Mouse (Mus musculus) hindbrain, postnatal 0 days (tissue): Measurements from ENCODE around the gene Gria2. TPM values are rescaled to one million over a fixed set of nuclear protein-coding genes. Genes with fewer than 3 reads are reported as not detected.

ENCODE experiments used
- ATAC-seq: fragments of 200-750 bp; cut with Nextera tagmentation; 2 replicates; pipeline ENCODE4 v1.8.0; 2017; ENCODE audit warnings: mild to moderate bottlenecking, moderate TSS enrichment, moderate library complexity
- DNase-seq: peaks from one replicate; pipeline ENCODE4 v3.0.0-alpha.2; 2015; ENCODE audit warnings: low spot score
- H3K27ac ChIP-seq: fragments of 300-500 bp; sonication (generic); 2 replicates; pipeline ENCODE4 v1.5.1; 2014; ENCODE audit warnings: mild to moderate bottlenecking
- H3K27me3 ChIP-seq: fragments of 300-500 bp; sonication (generic); 2 replicates; pipeline ENCODE4 v1.6.1; 2014; ENCODE audit warnings: low read length, mixed read lengths; ENCODE audit not compliant: insufficient read depth
- H3K36me3 ChIP-seq: fragments of 300-500 bp; sonication (generic); 2 replicates; pipeline ENCODE4 v1.6.1; 2014; ENCODE audit warnings: low read length, mixed read lengths; ENCODE audit not compliant: insufficient read depth
- H3K4me1 ChIP-seq: fragments of 300-500 bp; sonication (generic); 2 replicates; pipeline ENCODE4 v1.6.1; 2014; ENCODE audit warnings: antibody characterized with exemption, low read length, mixed read lengths; ENCODE audit not compliant: insufficient read depth
- H3K4me2 ChIP-seq: fragments of 300-500 bp; sonication (generic); 2 replicates; pipeline ENCODE4 v1.6.1; 2014; ENCODE audit warnings: low read depth, mild to moderate bottlenecking, low read length, moderate library complexity, mixed read lengths
- H3K4me3 ChIP-seq: fragments of 300-500 bp; sonication (generic); 2 replicates; pipeline ENCODE4 v1.5.1; 2014; ENCODE audit warnings: low read length
- H3K9ac ChIP-seq: fragments of 300-500 bp; sonication (generic); replicated peaks from 2 replicates; pipeline ENCODE4 v1.6.1; 2014; ENCODE audit warnings: mild to moderate bottlenecking, low read length, moderate library complexity, mixed read lengths
- H3K9me3 ChIP-seq: fragments of 300-500 bp; sonication (generic); 2 replicates; pipeline ENCODE4 v1.6.1; 2016; ENCODE audit warnings: low read length, mixed read lengths
- CTCF ChIP-seq: IDR thresholded peaks from 2 replicates; pipeline ENCODE4 v1.5.1; 2016; ENCODE audit warnings: antibody characterized with exemption, control low read depth, low read depth
- WGBS: fragments of 180-500 bp; shearing (Covaris S2); extraction: QIAGEN DNeasy Blood & Tissue Kit; methylation state at CpG from one replicate; pipeline ENCODE4 v1.1.7; 2014; 5-methylcytosine and 5-hydroxymethylcytosine counted together
- microRNA-seq, 2 experiments: library from miRNA; unstranded; fragments of <30 nt; microRNA quantifications; one replicate each; pipeline ENCODE4; 2016
- polyA plus RNA-seq: library from polyadenylated mRNA; unstranded; fragments of >200 nt; fragmentation: Nextera tagmentation; extraction: Ambion mirVana; gene quantifications from 2 replicates; pipeline ENCODE4 v1.2.1, GENCODE M21; 2015
- total RNA-seq: library from RNA; depleted of rRNA; stranded (reverse); fragments of >200 nt; gene quantifications from 2 replicates; pipeline ENCODE4 v1.2.3, GENCODE M21; 2014; rRNA removed

Gria2 gene
- total and polyA plus RNA-seq, 2 experiments from 2014 or later, result 132 to 149 TPM

- no peak overlapping the region for H3K9ac ChIP-seq
- WGBS, result 71% methylated on average over 4 of the region's 4 CpGs
- no peaks in the 10 kb centered on the region for H3K9me3 ChIP-seq
- no peaks in the 10 kb centered on the region for H3K27me3 ChIP-seq
- DNase-seq (no peak), ATAC-seq (no peak)
- H3K36me3 ChIP-seq, result no peaks in the 10 kb centered on the region
- H3K4me2 ChIP-seq, result no peak overlapping the region
- no peak overlapping the region for H3K27ac ChIP-seq
- TF ChIP-seq CTCF, result no peak
- no peak overlapping the region for H3K4me3 ChIP-seq
- H3K4me1 ChIP-seq, result no peaks in the 10 kb centered on the region
Observed at GRCm38 (mm10) chr3:80697523-80697922, 105.1 kb downstream of the Gria2 start.

GRCm38 (mm10) chr3:80694965-80695364 is 107.7 kb downstream of the Gria2 start:
- Histone ChIP-seq H3K4me1 (no peaks in the 10 kb centered on the region), H3K27ac (no peak overlapping the region), H3K9ac (no peak overlapping the region), H3K4me2 (no peak overlapping the region), H3K9me3 (no peaks in the 10 kb centered on the region), H3K27me3 (no peaks in the 10 kb centered on the region), H3K36me3 (no peaks in the 10 kb centered on the region), H3K4me3 (no peak overlapping the region)
- DNase-seq, result no peak
- whole genome bisulfite sequencing, result 95% methylated on average over 8 of the region's 8 CpGs
- TF ChIP-seq CTCF, result no peak
- no peak for ATAC-seq

DNA sequence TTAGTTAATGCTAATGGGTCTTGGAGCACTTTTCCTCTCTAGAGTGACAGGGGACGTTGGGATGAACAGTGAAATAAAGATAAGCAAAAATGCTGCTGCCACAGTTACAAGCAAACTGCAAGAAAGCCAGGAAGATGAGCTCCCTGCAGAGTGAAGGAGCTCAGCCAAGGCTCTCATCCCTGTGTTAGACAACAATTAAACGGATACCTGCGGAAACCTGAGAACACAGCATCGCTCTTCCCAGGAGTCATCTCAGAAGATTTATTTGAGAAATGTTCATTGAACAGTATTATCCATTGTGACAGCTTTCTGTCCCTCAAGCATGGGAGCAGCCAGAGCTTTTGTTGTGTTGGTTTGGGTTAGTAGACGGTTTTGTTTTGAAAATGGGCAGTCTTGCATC is 137.5 kb downstream of the Gria2 start:
- H3K36me3 ChIP-seq, result no peaks in the 10 kb centered on the region
- H3K4me1 ChIP-seq, result no peaks in the 10 kb centered on the region
- H3K27me3 ChIP-seq, result no peaks in the 10 kb centered on the region
- no peak for TF ChIP-seq CTCF
- H3K4me3 ChIP-seq, result no peak overlapping the region
- 42% methylated on average over 5 of the region's 5 CpGs for WGBS
- DNase-seq (peak; percentile 44), ATAC-seq (peak; percentile 58; the same call in 1 of the 2 replicates)
- H3K27ac ChIP-seq, result no peak overlapping the region; the same call in 1 of the 2 replicates
- no peak overlapping the region for H3K4me2 ChIP-seq
- no peaks in the 10 kb centered on the region for H3K9me3 ChIP-seq
- no peak overlapping the region for H3K9ac ChIP-seq

- ATAC-seq (no peak), DNase-seq (no peak)
- H3K27me3 ChIP-seq, result no peaks in the 10 kb centered on the region
- no peaks in the 10 kb centered on the region for H3K36me3 ChIP-seq
- 57% methylated on average over 2 of the region's 2 CpGs for WGBS
- no peak for TF ChIP-seq CTCF
- no peaks in the 10 kb centered on the region for H3K4me1 ChIP-seq
- H3K4me2 ChIP-seq, result no peak overlapping the region
- no peak overlapping the region for H3K4me3 ChIP-seq
- no peak overlapping the region for H3K27ac ChIP-seq
- no peak overlapping the region for H3K9ac ChIP-seq
- H3K9me3 ChIP-seq, result no peaks in the 10 kb centered on the region
Observed at GRCm38 (mm10) chr3:80663293-80663692, 139.3 kb downstream of the Gria2 start.

DNA sequence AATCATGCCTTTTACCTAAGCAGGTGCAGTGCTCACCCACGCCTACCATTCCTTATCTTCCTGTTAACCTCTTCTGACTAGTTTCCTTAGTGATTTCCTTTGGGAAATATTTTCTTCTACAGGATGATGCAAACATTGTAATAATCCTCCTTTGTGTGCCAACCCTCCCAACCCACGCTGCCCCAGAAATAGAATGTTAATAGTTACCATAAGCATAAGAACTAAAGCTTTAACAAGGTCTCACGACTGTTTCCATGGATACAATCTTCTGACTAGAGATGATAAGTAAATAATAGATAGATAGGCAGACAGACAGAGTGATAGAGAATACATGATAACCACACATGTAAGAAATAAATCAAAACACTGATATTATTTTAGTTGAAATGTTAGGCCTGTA is 140.8 kb downstream of the Gria2 start:
- DNase-seq (no peak), ATAC-seq (no peak)
- Histone ChIP-seq H3K9me3 (no peaks in the 10 kb centered on the region), H3K27me3 (no peaks in the 10 kb centered on the region), H3K4me3 (no peak overlapping the region), H3K36me3 (no peaks in the 10 kb centered on the region), H3K9ac (no peak overlapping the region), H3K4me2 (no peak overlapping the region), H3K27ac (no peak overlapping the region), H3K4me1 (no peaks in the 10 kb centered on the region)
- no peak for TF ChIP-seq CTCF
- 61% methylated on average over 3 of the region's 3 CpGs for WGBS

GRCm38 (mm10) chr3:80652213-80652612 is 150.4 kb downstream of the Gria2 start:
- Histone ChIP-seq H3K27me3 (no peaks in the 10 kb centered on the region), H3K27ac (no peak overlapping the region), H3K4me1 (no peaks in the 10 kb centered on the region), H3K4me3 (no peak overlapping the region), H3K9me3 (no peaks in the 10 kb centered on the region), H3K9ac (no peak overlapping the region), H3K36me3 (no peaks in the 10 kb centered on the region), H3K4me2 (no peak overlapping the region)
- ATAC-seq (no peak), DNase-seq (no peak)
- no peak for TF ChIP-seq CTCF
- 30% methylated on average over 5 of the region's 5 CpGs for WGBS

Small RNA genes within 50 kb of the gene (microRNA-seq; reads per million reads assigned to microRNA genes)
- gene Gm25749, result 1.1 to 1.9 reads per million in 2 experiments

Other genes with a start within 250 kb of the Gria2 start
- gene Glrb, start 110.8 kb upstream of the Gria2 start, total RNA-seq, result 85.6 and 99.6 TPM in 2 replicates
- gene Glrb, start 110.8 kb upstream of the Gria2 start, polyA plus RNA-seq, result 85.7 and 88.4 TPM in 2 replicates
- 5.4 and 7.1 TPM in 2 replicates for gene Pdgfc, start 233.6 kb upstream of the Gria2 start, total RNA-seq
- gene Pdgfc, start 233.6 kb upstream of the Gria2 start, polyA plus RNA-seq, result 7.5 and 7.7 TPM in 2 replicates